Mouse (Mus musculus) G1E-ER4 (cell line): ENCODE results near the gene Nrl. TPM values are rescaled to one million over a fixed set of nuclear protein-coding genes. Genes with fewer than 3 reads are reported as not detected.

ENCODE experiments used
- GATA1 ChIP-seq: IDR thresholded peaks from one replicate; pipeline ENCODE4 v1.8.0; 2012; ENCODE audit warnings: low read length, inconsistent platforms
- polyA plus RNA-seq: library from polyadenylated mRNA; stranded (reverse); fragments of >175 nt; gene quantifications from 2 replicates; pipeline ENCODE4 v1.2.3, GENCODE M21; 2012

Nrl gene
- not detected in 2 replicates for polyA plus RNA-seq

DNA sequence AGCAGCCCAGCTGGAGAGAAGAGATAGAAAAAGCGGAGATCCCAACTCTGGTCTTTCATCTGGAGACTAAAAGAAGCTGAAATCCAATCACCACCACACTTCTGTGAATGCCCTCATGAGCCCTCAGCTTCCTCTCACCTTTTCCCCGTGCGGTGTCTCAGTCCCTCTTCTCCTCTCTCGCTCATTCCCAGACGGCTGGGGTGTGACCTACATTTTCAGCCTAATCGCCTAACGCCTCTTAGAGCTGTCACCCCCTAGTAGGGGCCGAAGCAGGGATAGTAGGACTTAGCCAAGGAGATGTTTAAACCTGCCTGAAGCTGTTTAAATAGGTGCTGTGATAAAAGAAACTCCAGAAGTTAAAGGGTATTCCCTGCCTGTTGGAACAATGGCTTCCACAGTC is at the start of gene Nrl:
TSS of gene Nrl (minus strand) at position 197 of the 400 bp plus-strand sequence.
- no peak for TF ChIP-seq GATA1

GRCm38 (mm10) chr14:55571760-55572159 is 47.0 kb upstream of the Nrl start:
- no peak for TF ChIP-seq GATA1

DNA sequence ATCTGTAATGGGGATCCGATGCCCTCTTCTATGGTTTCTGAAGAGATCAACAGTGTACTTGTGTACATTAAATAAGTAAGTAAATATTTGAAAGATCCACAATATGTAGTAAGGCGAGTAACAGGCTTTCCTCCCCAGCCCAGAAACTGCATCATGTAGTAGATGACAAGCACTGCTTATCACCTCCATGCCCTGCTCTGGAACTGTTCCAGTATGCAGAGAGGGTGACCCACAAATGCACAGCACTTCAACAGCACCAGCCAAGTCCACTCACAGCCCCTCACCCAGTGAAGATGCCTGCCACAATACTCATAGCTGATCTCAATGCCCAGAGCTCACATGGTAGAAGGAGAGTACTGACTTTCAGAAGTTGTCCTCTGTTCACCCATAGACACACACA is 45.8 kb upstream of the Nrl start:
- TF ChIP-seq GATA1, result no peak

GRCm38 (mm10) chr14:55567496-55567895 is 42.7 kb upstream of the Nrl start:
- no peak for TF ChIP-seq GATA1

DNA sequence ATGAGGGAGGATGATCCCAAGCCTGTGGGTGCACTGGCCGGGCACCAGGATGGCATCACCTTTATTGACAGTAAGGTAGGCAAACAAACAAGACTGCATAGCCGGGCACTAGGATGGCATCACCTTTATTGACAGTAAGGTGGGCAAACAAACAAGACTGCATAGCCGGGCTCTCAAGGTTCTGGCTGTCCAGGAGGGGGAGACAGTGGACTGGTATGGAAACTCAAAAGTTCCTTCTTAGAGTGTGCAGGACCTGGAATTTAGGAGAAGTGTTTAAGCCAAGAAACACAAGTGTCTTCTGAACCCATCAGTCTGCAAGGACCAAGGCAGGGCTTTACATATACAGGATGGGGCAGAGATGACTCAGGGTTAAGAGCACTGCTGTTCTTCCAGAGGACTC is 41.0 kb upstream of the Nrl start:
- TF ChIP-seq GATA1, result no peak

GRCm38 (mm10) chr14:55563249-55563648 is 38.5 kb upstream of the Nrl start:
- no peak for TF ChIP-seq GATA1

GRCm38 (mm10) chr14:55561860-55562259 is 37.1 kb upstream of the Nrl start:
- no peak for TF ChIP-seq GATA1

GRCm38 (mm10) chr14:55560202-55561073 is 35.7 kb upstream of the Nrl start, which contains the start of gene A730061H03Rik:
Gene A730061H03Rik (minus strand): TSS chr14:55560406.
- TF ChIP-seq GATA1, result no peak

DNA sequence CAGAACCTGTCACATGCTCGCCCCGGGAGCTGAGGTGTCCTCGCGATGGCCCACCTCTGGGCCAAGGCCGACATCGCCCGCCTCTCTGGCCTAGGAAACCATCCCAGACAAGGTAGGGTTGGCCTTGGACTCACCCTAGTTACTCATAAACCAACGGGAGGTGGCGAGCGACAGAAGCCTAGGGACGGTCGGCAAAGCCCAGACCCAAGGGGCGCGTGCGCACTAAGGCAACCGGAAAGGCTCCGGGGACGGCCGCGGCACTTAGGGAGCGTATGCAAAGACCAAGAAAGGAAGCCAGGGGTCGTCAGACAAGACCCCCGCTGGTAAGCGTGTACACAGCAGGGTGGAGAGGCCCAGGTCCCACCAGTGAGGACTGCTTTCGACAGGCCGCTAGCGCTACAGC is 35.0 kb upstream of the Nrl start, which contains the start of gene Dcaf11:
TSS of gene Dcaf11 (plus strand) at position 208 of the 403 bp plus-strand sequence.
- no peak for TF ChIP-seq GATA1

DNA sequence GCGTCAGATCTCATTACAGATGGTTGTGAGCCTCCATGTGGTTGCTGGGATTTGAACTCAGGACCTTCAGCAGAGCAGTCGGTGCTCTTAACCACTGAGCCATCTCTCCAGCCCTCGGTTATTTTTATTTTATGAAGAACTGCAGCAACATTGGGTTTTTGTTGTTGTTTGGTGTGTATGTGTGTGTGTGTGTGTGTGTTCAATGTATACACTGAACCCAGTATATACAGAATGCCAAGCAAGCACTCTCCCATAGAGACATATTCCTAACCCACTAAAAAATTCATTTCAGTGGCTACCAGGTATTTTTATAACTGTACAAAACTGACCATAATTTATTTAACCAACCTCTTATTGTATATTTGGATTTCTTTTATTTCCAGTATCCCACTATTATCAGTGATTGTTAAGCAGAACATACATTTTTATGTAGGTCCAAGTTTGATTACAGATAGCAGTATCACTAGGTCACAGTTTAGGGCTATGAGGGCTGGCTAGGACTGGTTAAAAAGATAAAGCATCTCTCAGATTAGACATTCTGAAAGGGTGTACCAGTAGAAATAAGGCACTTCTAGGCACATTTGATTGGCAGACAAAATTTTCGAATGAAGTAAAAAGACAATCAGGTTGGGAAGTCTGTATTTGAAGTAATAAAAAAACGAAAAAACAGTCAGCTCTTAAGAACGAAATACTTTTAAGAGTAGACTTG is 34.1 kb upstream of the Nrl start:
- TF ChIP-seq GATA1, result peak; percentile 76

DNA sequence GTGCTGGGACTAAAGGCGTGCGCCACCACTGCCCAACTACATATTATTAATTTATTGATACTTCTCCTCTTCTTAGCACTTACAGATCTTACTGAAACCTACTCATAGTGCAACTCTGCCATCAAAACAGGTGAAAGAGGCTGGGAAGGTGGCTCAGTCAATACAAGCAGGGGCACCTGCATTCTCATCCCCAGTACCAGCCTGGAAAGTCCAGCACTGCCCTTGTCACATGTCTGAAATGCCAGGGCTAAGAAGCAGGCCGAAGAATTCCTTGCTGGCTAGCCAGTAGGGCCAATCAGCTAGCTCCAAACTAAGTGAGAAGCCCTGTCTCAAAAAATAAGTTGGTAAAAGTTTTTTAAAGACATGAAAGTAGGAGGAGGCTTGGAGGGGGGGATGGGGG is 32.8 kb upstream of the Nrl start:
- no peak for TF ChIP-seq GATA1

GRCm38 (mm10) chr14:55557003-55557402 is 32.2 kb upstream of the Nrl start:
- no peak for TF ChIP-seq GATA1

GRCm38 (mm10) chr14:55555788-55556187 is 31.0 kb upstream of the Nrl start:
- TF ChIP-seq GATA1, result no peak

DNA sequence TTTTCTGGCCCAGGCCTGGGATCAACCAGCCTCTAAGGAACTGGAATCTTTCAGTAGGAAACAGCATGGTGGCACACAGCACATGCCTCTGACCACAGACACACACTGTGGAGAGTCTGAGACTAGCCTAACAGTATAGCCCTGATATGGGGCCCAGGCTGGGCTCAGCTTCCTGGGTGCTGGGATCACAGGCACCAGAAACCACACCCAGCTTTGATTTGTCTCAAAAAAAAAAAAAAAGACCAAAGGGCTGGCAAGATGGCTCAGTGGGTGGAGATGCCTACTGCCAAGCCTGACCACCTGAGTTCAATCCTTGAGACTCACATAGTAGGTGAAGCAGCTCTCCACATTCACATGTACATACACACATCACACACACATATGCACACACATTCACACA is 29.9 kb upstream of the Nrl start:
- TF ChIP-seq GATA1, result no peak

DNA sequence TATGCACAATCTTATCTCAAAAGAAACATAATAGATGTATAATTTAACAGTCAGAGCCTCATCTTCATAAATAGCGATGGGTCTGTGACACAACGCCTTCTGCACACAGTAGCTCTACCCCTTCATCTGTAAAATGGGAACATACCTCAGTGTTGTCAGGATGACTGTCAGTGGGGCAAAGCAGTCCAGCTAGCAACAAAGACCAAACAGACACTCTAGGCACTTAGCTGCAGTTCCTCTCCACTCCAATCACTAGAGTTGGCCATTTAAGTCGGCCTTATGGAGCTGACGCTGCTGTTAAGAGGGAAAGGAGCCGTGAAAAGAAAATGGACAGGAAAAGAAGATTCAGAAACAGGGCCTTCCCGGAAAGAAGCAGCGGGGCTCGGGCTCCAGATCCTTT is 27.0 kb upstream of the Nrl start:
- TF ChIP-seq GATA1, result no peak

- TF ChIP-seq GATA1, result no peak
Observed at GRCm38 (mm10) chr14:55551347-55551746, 26.6 kb upstream of the Nrl start.
